Mouse (Mus musculus): ENCODE results near the gene Gcnt2. TPM values are rescaled to one million over a fixed set of nuclear protein-coding genes. Genes with fewer than 3 reads are reported as not detected.

Gene Gcnt2
- polyA plus RNA-seq, 1 experiment from 2014 or later = 20.2 TPM

- TF ChIP-seq CTCF (IDR thresholded peaks at IDR 0.05; ENCODE audit: low read depth) = no peak
- Histone ChIP-seq H3K27me3 (replicated peaks; ENCODE audit: control insufficient read depth, insufficient read depth, low read length) (no peaks in the 10 kb centered on the region), H3K4me2 (replicated peaks; ENCODE audit: low read depth) (no peak overlapping the region), H3K27ac (ENCODE audit: low read depth, low read length) (no peak overlapping the region), H3K4me3 (ENCODE audit: low read depth, low read length) (no peak overlapping the region), H3K9ac (ENCODE audit: low read depth, low read length) (no peak overlapping the region), H3K36me3 (ENCODE audit: control insufficient read depth, insufficient read depth) (no peaks in the 10 kb centered on the region; the same call in 1 of the 2 replicates), H3K9me3 (ENCODE audit: control insufficient read depth) (no peaks in the 10 kb centered on the region), H3K4me1 (replicated peaks; ENCODE audit: control insufficient read depth, insufficient read depth, low read length) (no peaks in the 10 kb centered on the region)
- WGBS = 82% methylated on average over 8 of the region's 8 CpGs
- ATAC-seq = no peak
Observed at GRCm38 (mm10) chr13:40880557-40880956, 21.0 kb downstream of the Gcnt2 start.

GRCm38 (mm10) chr13:40882606-40883005, 23.1 kb downstream of the Gcnt2 start:
- Histone ChIP-seq H3K4me2 (replicated peaks; ENCODE audit: low read depth) (no peak overlapping the region), H3K36me3 (ENCODE audit: control insufficient read depth, insufficient read depth) (no peaks in the 10 kb centered on the region; the same call in 1 of the 2 replicates), H3K27ac (ENCODE audit: low read depth, low read length) (no peak overlapping the region), H3K27me3 (replicated peaks; ENCODE audit: control insufficient read depth, insufficient read depth, low read length) (no peaks in the 10 kb centered on the region), H3K4me3 (ENCODE audit: low read depth, low read length) (no peak overlapping the region), H3K4me1 (replicated peaks; ENCODE audit: control insufficient read depth, insufficient read depth, low read length) (no peaks in the 10 kb centered on the region), H3K9ac (ENCODE audit: low read depth, low read length) (no peak overlapping the region), H3K9me3 (ENCODE audit: control insufficient read depth) (no peaks in the 10 kb centered on the region)
- no peak for TF ChIP-seq CTCF (IDR thresholded peaks at IDR 0.05; ENCODE audit: low read depth)
- 85% methylated on average over 5 of the region's 5 CpGs for WGBS
- no peak for ATAC-seq

GRCm38 (mm10) chr13:40883903-40884302, 24.3 kb downstream of the Gcnt2 start:
- Histone ChIP-seq H3K4me1 (replicated peaks; ENCODE audit: control insufficient read depth, insufficient read depth, low read length) (no peaks in the 10 kb centered on the region), H3K9me3 (ENCODE audit: control insufficient read depth) (no peaks in the 10 kb centered on the region), H3K27me3 (replicated peaks; ENCODE audit: control insufficient read depth, insufficient read depth, low read length) (no peaks in the 10 kb centered on the region), H3K4me2 (replicated peaks; ENCODE audit: low read depth) (no peak overlapping the region), H3K36me3 (ENCODE audit: control insufficient read depth, insufficient read depth) (peaks cover 4% of the 10 kb centered on the region; the same call in 1 of the 2 replicates), H3K9ac (ENCODE audit: low read depth, low read length) (no peak overlapping the region), H3K27ac (ENCODE audit: low read depth, low read length) (no peak overlapping the region), H3K4me3 (ENCODE audit: low read depth, low read length) (no peak overlapping the region)
- TF ChIP-seq CTCF (IDR thresholded peaks at IDR 0.05; ENCODE audit: low read depth) = no peak
- WGBS = 78% methylated on average over 9 of the region's 9 CpGs
- no peak for ATAC-seq

- Histone ChIP-seq H3K27me3 (replicated peaks; ENCODE audit: control insufficient read depth, insufficient read depth, low read length) (no peaks in the 10 kb centered on the region), H3K36me3 (ENCODE audit: control insufficient read depth, insufficient read depth) (peaks cover 4% of the 10 kb centered on the region; the same call in 1 of the 2 replicates), H3K4me1 (replicated peaks; ENCODE audit: control insufficient read depth, insufficient read depth, low read length) (no peaks in the 10 kb centered on the region), H3K4me2 (replicated peaks; ENCODE audit: low read depth) (no peak overlapping the region), H3K9ac (ENCODE audit: low read depth, low read length) (no peak overlapping the region), H3K27ac (ENCODE audit: low read depth, low read length) (no peak overlapping the region), H3K9me3 (ENCODE audit: control insufficient read depth) (no peaks in the 10 kb centered on the region), H3K4me3 (ENCODE audit: low read depth, low read length) (no peak overlapping the region)
- no peak for TF ChIP-seq CTCF (IDR thresholded peaks at IDR 0.05; ENCODE audit: low read depth)
- ATAC-seq = no peak
- WGBS = 75% methylated on average over 5 of the region's 5 CpGs
Observed at GRCm38 (mm10) chr13:40884878-40885277, 25.3 kb downstream of the Gcnt2 start.

GRCm38 (mm10) chr13:40885935-40886642, 26.5 kb downstream of the Gcnt2 start:
- no peaks in the 10 kb centered on the region for H3K27me3 ChIP-seq (replicated peaks; ENCODE audit: control insufficient read depth, insufficient read depth, low read length)
- no peak overlapping the region for H3K9ac ChIP-seq (ENCODE audit: low read depth, low read length)
- H3K27ac ChIP-seq (ENCODE audit: low read depth, low read length) = no peak overlapping the region
- peak overlapping the region; percentile 32; the same call in 1 of the 2 replicates for H3K4me3 ChIP-seq (ENCODE audit: low read depth, low read length)
- ATAC-seq = no peak
- H3K4me1 ChIP-seq (replicated peaks; ENCODE audit: control insufficient read depth, insufficient read depth, low read length) = no peaks in the 10 kb centered on the region
- H3K9me3 ChIP-seq (ENCODE audit: control insufficient read depth) = no peaks in the 10 kb centered on the region
- no peak for TF ChIP-seq CTCF (IDR thresholded peaks at IDR 0.05; ENCODE audit: low read depth)
- peaks cover 4% of the 10 kb centered on the region; the same call in 1 of the 2 replicates for H3K36me3 ChIP-seq (ENCODE audit: control insufficient read depth, insufficient read depth)
- WGBS = 62% methylated on average over 10 of the region's 10 CpGs
- H3K4me2 ChIP-seq (replicated peaks; ENCODE audit: low read depth) = peak overlapping the region; percentile 56; the same call in 1 of the 2 replicates

- Histone ChIP-seq H3K4me3 (ENCODE audit: low read depth, low read length) (peak overlapping the region; percentile 32), H3K27me3 (replicated peaks; ENCODE audit: control insufficient read depth, insufficient read depth, low read length) (no peaks in the 10 kb centered on the region), H3K4me2 (replicated peaks; ENCODE audit: low read depth) (peak overlapping the region; percentile 56), H3K27ac (ENCODE audit: low read depth, low read length) (peak overlapping the region; percentile 54), H3K9ac (ENCODE audit: low read depth, low read length) (peak overlapping the region; percentile 26; the same call in 1 of the 2 replicates), H3K9me3 (ENCODE audit: control insufficient read depth) (no peaks in the 10 kb centered on the region), H3K4me1 (replicated peaks; ENCODE audit: control insufficient read depth, insufficient read depth, low read length) (no peaks in the 10 kb centered on the region), H3K36me3 (ENCODE audit: control insufficient read depth, insufficient read depth) (peaks cover 4% of the 10 kb centered on the region; the same call in 1 of the 2 replicates)
- TF ChIP-seq CTCF (IDR thresholded peaks at IDR 0.05; ENCODE audit: low read depth) = no peak
- ATAC-seq = no peak
- WGBS = 16% methylated on average over 22 of the region's 22 CpGs
Observed at GRCm38 (mm10) chr13:40886643-40887381, 27.3 kb downstream of the Gcnt2 start.
